Mouse (Mus musculus): Measurements from ENCODE around the gene Ppif. TPM values are rescaled to one million over a fixed set of nuclear protein-coding genes. Genes with fewer than 3 reads are reported as not detected.
A peak's percentile ranks its signal among the peaks of the same experiment; 100 is the strongest.

The Ppif gene
- polyA plus RNA-seq, 1 experiment from 2014 or later: 56.5 TPM

- Histone ChIP-seq H3K9ac (ENCODE audit: low read depth, low read length) (no peak overlapping the region), H3K27me3 (ENCODE audit: insufficient read depth, low read length) (no peaks in the 10 kb centered on the region), H3K4me1 (replicated peaks; ENCODE audit: insufficient read depth, low read length) (peaks cover 18% of the 10 kb centered on the region), H3K4me3 (replicated peaks; ENCODE audit: low read depth, low read length) (no peak overlapping the region), H3K9me3 (replicated peaks; ENCODE audit: low read length) (no peaks in the 10 kb centered on the region), H3K4me2 (ENCODE audit: low read length) (no peak overlapping the region), H3K36me3 (ENCODE audit: insufficient read depth, low read length) (no peaks in the 10 kb centered on the region), H3K27ac (no peak overlapping the region)
- TF ChIP-seq CTCF (IDR thresholded peaks at IDR 0.05; ENCODE audit: low read depth): no peak
- WGBS: 64% methylated on average over 3 of the region's 3 CpGs
- ATAC-seq (replicated peaks; ENCODE audit: low FRiP score, low read depth): no peak
- no peak for DNase-seq (ENCODE audit: low spot score)
These were observed 47.3 kb downstream of the Ppif start for GRCm38 (mm10) chr14:25741211-25741610.

GRCm38 (mm10) chr14:25741840-25742367, 48.0 kb downstream of the Ppif start:
- Histone ChIP-seq H3K27me3 (ENCODE audit: insufficient read depth, low read length) (no peaks in the 10 kb centered on the region), H3K27ac (no peak overlapping the region), H3K4me1 (replicated peaks; ENCODE audit: insufficient read depth, low read length) (peaks cover 11% of the 10 kb centered on the region), H3K9me3 (replicated peaks; ENCODE audit: low read length) (no peaks in the 10 kb centered on the region), H3K4me3 (replicated peaks; ENCODE audit: low read depth, low read length) (no peak overlapping the region), H3K4me2 (ENCODE audit: low read length) (no peak overlapping the region), H3K9ac (ENCODE audit: low read depth, low read length) (no peak overlapping the region), H3K36me3 (ENCODE audit: insufficient read depth, low read length) (no peaks in the 10 kb centered on the region)
- ATAC-seq (replicated peaks; ENCODE audit: low FRiP score, low read depth): no peak
- DNase-seq (ENCODE audit: low spot score): no peak
- TF ChIP-seq CTCF (IDR thresholded peaks at IDR 0.05; ENCODE audit: low read depth): peak; percentile 50
- 57% methylated on average over 5 of the region's 5 CpGs for WGBS

GRCm38 (mm10) chr14:25742943-25743342, 49.0 kb downstream of the Ppif start:
- 86% methylated on average over 5 of the region's 5 CpGs for WGBS
- TF ChIP-seq CTCF (IDR thresholded peaks at IDR 0.05; ENCODE audit: low read depth): no peak
- no peaks in the 10 kb centered on the region for H3K9me3 ChIP-seq (replicated peaks; ENCODE audit: low read length)

GRCm38 (mm10) chr14:25745365-25746184, 51.6 kb downstream of the Ppif start:
- Histone ChIP-seq H3K9ac (ENCODE audit: low read depth, low read length) (no peak overlapping the region), H3K9me3 (replicated peaks; ENCODE audit: low read length) (no peaks in the 10 kb centered on the region), H3K4me1 (replicated peaks; ENCODE audit: insufficient read depth, low read length) (no peaks in the 10 kb centered on the region), H3K4me3 (replicated peaks; ENCODE audit: low read depth, low read length) (no peak overlapping the region), H3K36me3 (ENCODE audit: insufficient read depth, low read length) (no peaks in the 10 kb centered on the region), H3K27me3 (ENCODE audit: insufficient read depth, low read length) (no peaks in the 10 kb centered on the region), H3K4me2 (ENCODE audit: low read length) (no peak overlapping the region), H3K27ac (no peak overlapping the region)
- DNase-seq (ENCODE audit: low spot score) (no peak), ATAC-seq (replicated peaks; ENCODE audit: low FRiP score, low read depth) (no peak)
- 65% methylated on average over 11 of the region's 11 CpGs for WGBS
- peak; percentile 46; the same call in 1 of the 2 replicates for TF ChIP-seq CTCF (IDR thresholded peaks at IDR 0.05; ENCODE audit: low read depth)

More at GRCm38 (mm10) chr14:25742943-25743342, 49.0 kb downstream of the Ppif start:
- no peak overlapping the region for H3K4me2 ChIP-seq (ENCODE audit: low read length)
- H3K27ac ChIP-seq: no peak overlapping the region
- ATAC-seq (replicated peaks; ENCODE audit: low FRiP score, low read depth) (no peak), DNase-seq (ENCODE audit: low spot score) (no peak)
- H3K27me3 ChIP-seq (ENCODE audit: insufficient read depth, low read length): no peaks in the 10 kb centered on the region
- peaks cover 10% of the 10 kb centered on the region; the same call in 1 of the 2 replicates for H3K4me1 ChIP-seq (replicated peaks; ENCODE audit: insufficient read depth, low read length)
- H3K36me3 ChIP-seq (ENCODE audit: insufficient read depth, low read length): no peaks in the 10 kb centered on the region
- H3K4me3 ChIP-seq (replicated peaks; ENCODE audit: low read depth, low read length): no peak overlapping the region
- H3K9ac ChIP-seq (ENCODE audit: low read depth, low read length): no peak overlapping the region

- H3K9ac ChIP-seq (ENCODE audit: low read depth, low read length): no peak overlapping the region
- ATAC-seq (replicated peaks; ENCODE audit: low FRiP score, low read depth) (no peak), DNase-seq (ENCODE audit: low spot score) (no peak)
- TF ChIP-seq CTCF (IDR thresholded peaks at IDR 0.05; ENCODE audit: low read depth): no peak
- H3K9me3 ChIP-seq (replicated peaks; ENCODE audit: low read length): no peaks in the 10 kb centered on the region
- H3K36me3 ChIP-seq (ENCODE audit: insufficient read depth, low read length): no peaks in the 10 kb centered on the region
- H3K4me2 ChIP-seq (ENCODE audit: low read length): no peak overlapping the region
- H3K27me3 ChIP-seq (ENCODE audit: insufficient read depth, low read length): no peaks in the 10 kb centered on the region
- WGBS: 84% methylated on average over 6 of the region's 6 CpGs
- no peak overlapping the region for H3K27ac ChIP-seq
- H3K4me1 ChIP-seq (replicated peaks; ENCODE audit: insufficient read depth, low read length): no peaks in the 10 kb centered on the region
- no peak overlapping the region for H3K4me3 ChIP-seq (replicated peaks; ENCODE audit: low read depth, low read length)
These were observed 52.4 kb downstream of the Ppif start for GRCm38 (mm10) chr14:25746371-25746770.

- Histone ChIP-seq H3K4me2 (ENCODE audit: low read length) (no peak overlapping the region), H3K27ac (no peak overlapping the region), H3K27me3 (ENCODE audit: insufficient read depth, low read length) (no peaks in the 10 kb centered on the region), H3K4me3 (replicated peaks; ENCODE audit: low read depth, low read length) (no peak overlapping the region), H3K36me3 (ENCODE audit: insufficient read depth, low read length) (no peaks in the 10 kb centered on the region), H3K9me3 (replicated peaks; ENCODE audit: low read length) (no peaks in the 10 kb centered on the region), H3K9ac (ENCODE audit: low read depth, low read length) (no peak overlapping the region), H3K4me1 (replicated peaks; ENCODE audit: insufficient read depth, low read length) (no peaks in the 10 kb centered on the region)
- 73% methylated on average over 21 of the region's 21 CpGs for WGBS
- no peak for TF ChIP-seq CTCF (IDR thresholded peaks at IDR 0.05; ENCODE audit: low read depth)
- DNase-seq (ENCODE audit: low spot score) (no peak), ATAC-seq (replicated peaks; ENCODE audit: low FRiP score, low read depth) (no peak)
These were observed 53.3 kb downstream of the Ppif start for GRCm38 (mm10) chr14:25746971-25747945.
